Mouse (Mus musculus): ENCODE data around the gene B3gnt3. TPM values are rescaled to one million over a fixed set of nuclear protein-coding genes. Genes with fewer than 3 reads are reported as not detected.
A peak's percentile ranks its signal among the peaks of the same experiment; 100 is the strongest.

The B3gnt3 gene
- polyA plus RNA-seq, 1 experiment from 2014 or later = 3.7 TPM

GRCm38 (mm10) chr8:71728240-71728785, 26.7 kb upstream of the B3gnt3 start:
- Histone ChIP-seq H3K36me3 (no peaks in the 10 kb centered on the region), H3K27ac (no peak overlapping the region), H3K4me3 (replicated peaks) (peak overlapping the region; percentile 32), H3K9ac (peak overlapping the region; percentile 36; the same call in 1 of the 2 replicates), H3K4me1 (replicated peaks) (peaks cover 38% of the 10 kb centered on the region), H3K27me3 (peaks cover 38% of the 10 kb centered on the region), H3K9me3 (replicated peaks) (no peaks in the 10 kb centered on the region), H3K4me2 (peak overlapping the region; percentile 60)
- no peak for DNase-seq
- ATAC-seq (ENCODE audit: low read depth) = peak; percentile 41; the same call in 1 of the 2 replicates
- 5% methylated on average over 20 of the region's 21 CpGs for WGBS (ENCODE audit: insufficient replicate concordance)

- 1% methylated on average over 50 of the region's 54 CpGs for WGBS (ENCODE audit: insufficient replicate concordance)
- ATAC-seq (ENCODE audit: low read depth) = peak; percentile 82
- H3K4me1 ChIP-seq (replicated peaks) = peaks cover 56% of the 10 kb centered on the region
- H3K9me3 ChIP-seq (replicated peaks) = no peaks in the 10 kb centered on the region
- peaks cover 34% of the 10 kb centered on the region for H3K27me3 ChIP-seq
- peak within 1 kb of the TSS; percentile 76 for H3K4me3 ChIP-seq (replicated peaks)
- H3K36me3 ChIP-seq = 0 out of 2 replicates have a peak, but pooled peaks cover 5% of the 10 kb centered on the region
- peak within 1 kb of the TSS; percentile 82 for H3K9ac ChIP-seq
- DNase-seq = peak; percentile 82
- H3K4me2 ChIP-seq = peak within 1 kb of the TSS; percentile 99
- H3K27ac ChIP-seq = peak within 1 kb of the TSS; percentile 39; the same call in 1 of the 2 replicates
Measured at GRCm38 (mm10) chr8:71725122-71725924, 23.7 kb upstream of the B3gnt3 start, which contains the start of gene Fcho1. TSS of gene Fcho1 (minus strand) at chr8:71725716.

- H3K4me2 ChIP-seq = peak overlapping the region; percentile 99
- peaks cover 30% of the 10 kb centered on the region for H3K27me3 ChIP-seq
- 56% methylated on average over 4 of the region's 4 CpGs for WGBS (ENCODE audit: insufficient replicate concordance)
- no peak overlapping the region for H3K9ac ChIP-seq
- DNase-seq = no peak
- 0 out of 2 replicates have a peak overlapping the region, but pooled peaks have one; percentile 76 for H3K27ac ChIP-seq
- H3K9me3 ChIP-seq (replicated peaks) = no peaks in the 10 kb centered on the region
- no peak for ATAC-seq (ENCODE audit: low read depth)
- 0 out of 2 replicates have a peak, but pooled peaks cover 5% of the 10 kb centered on the region for H3K36me3 ChIP-seq
- peak overlapping the region; percentile 76 for H3K4me3 ChIP-seq (replicated peaks)
- H3K4me1 ChIP-seq (replicated peaks) = peaks cover 58% of the 10 kb centered on the region
Measured at GRCm38 (mm10) chr8:71724389-71724788, 22.8 kb upstream of the B3gnt3 start.

- Histone ChIP-seq H3K4me3 (replicated peaks) (peak overlapping the region; percentile 61), H3K27ac (peak overlapping the region; percentile 76)
- WGBS (ENCODE audit: insufficient replicate concordance) = 15% methylated on average over 14 of the region's 14 CpGs
Measured at GRCm38 (mm10) chr8:71723047-71723551, 21.5 kb upstream of the B3gnt3 start.

GRCm38 (mm10) chr8:71719928-71720457, 18.4 kb upstream of the B3gnt3 start:
- Histone ChIP-seq H3K9me3 (replicated peaks) (no peaks in the 10 kb centered on the region), H3K4me1 (replicated peaks) (peaks cover 46% of the 10 kb centered on the region), H3K27ac (no peak overlapping the region), H3K27me3 (peaks cover 6% of the 10 kb centered on the region), H3K4me2 (no peak overlapping the region), H3K4me3 (replicated peaks) (no peak overlapping the region), H3K36me3 (peaks cover 30% of the 10 kb centered on the region), H3K9ac (no peak overlapping the region)
- ATAC-seq (ENCODE audit: low read depth) (no peak), DNase-seq (no peak)
- 47% methylated on average over 7 of the region's 7 CpGs for WGBS (ENCODE audit: insufficient replicate concordance)

More at GRCm38 (mm10) chr8:71723047-71723551, 21.5 kb upstream of the B3gnt3 start:
- Histone ChIP-seq H3K9ac (peak overlapping the region; percentile 74), H3K36me3 (peaks cover 6% of the 10 kb centered on the region; the same call in 1 of the 2 replicates), H3K27me3 (peaks cover 22% of the 10 kb centered on the region), H3K4me1 (replicated peaks) (peaks cover 59% of the 10 kb centered on the region), H3K4me2 (peak overlapping the region; percentile 99), H3K9me3 (replicated peaks) (no peaks in the 10 kb centered on the region)
- DNase-seq = peak; percentile 73
- ATAC-seq (ENCODE audit: low read depth) = peak; percentile 86

GRCm38 (mm10) chr8:71719218-71719617, 17.6 kb upstream of the B3gnt3 start:
- H3K4me2 ChIP-seq = no peak overlapping the region
- no peak for DNase-seq

GRCm38 (mm10) chr8:71718252-71718651, 16.7 kb upstream of the B3gnt3 start:
- ATAC-seq (ENCODE audit: low read depth) (no peak), DNase-seq (no peak)
- no peaks in the 10 kb centered on the region for H3K9me3 ChIP-seq (replicated peaks)
- WGBS (ENCODE audit: insufficient replicate concordance) = 51% methylated on average over 3 of the region's 3 CpGs
- H3K27me3 ChIP-seq = peaks cover 3% of the 10 kb centered on the region; the same call in 1 of the 2 replicates
- no peak overlapping the region for H3K4me3 ChIP-seq (replicated peaks)
- H3K27ac ChIP-seq = no peak overlapping the region
- H3K4me1 ChIP-seq (replicated peaks) = peaks cover 29% of the 10 kb centered on the region
- H3K36me3 ChIP-seq = peaks cover 39% of the 10 kb centered on the region
- H3K4me2 ChIP-seq = no peak overlapping the region
- H3K9ac ChIP-seq = no peak overlapping the region

More at GRCm38 (mm10) chr8:71719218-71719617, 17.6 kb upstream of the B3gnt3 start:
- H3K9ac ChIP-seq = no peak overlapping the region
- H3K36me3 ChIP-seq = peaks cover 36% of the 10 kb centered on the region
- H3K9me3 ChIP-seq (replicated peaks) = no peaks in the 10 kb centered on the region
- ATAC-seq (ENCODE audit: low read depth) = no peak
- 53% methylated on average over 4 of the region's 4 CpGs for WGBS (ENCODE audit: insufficient replicate concordance)
- peaks cover 38% of the 10 kb centered on the region for H3K4me1 ChIP-seq (replicated peaks)
- H3K4me3 ChIP-seq (replicated peaks) = no peak overlapping the region
- H3K27me3 ChIP-seq = peaks cover 3% of the 10 kb centered on the region; the same call in 1 of the 2 replicates
- no peak overlapping the region for H3K27ac ChIP-seq

GRCm38 (mm10) chr8:71717096-71717495, 15.5 kb upstream of the B3gnt3 start:
- DNase-seq (no peak), ATAC-seq (ENCODE audit: low read depth) (no peak)
- peaks cover under 1% of the 10 kb centered on the region; the same call in 1 of the 2 replicates for H3K27me3 ChIP-seq
- no peak overlapping the region for H3K4me3 ChIP-seq (replicated peaks)
- peaks cover 42% of the 10 kb centered on the region for H3K36me3 ChIP-seq
- 74% methylated on average over 12 of the region's 12 CpGs for WGBS (ENCODE audit: insufficient replicate concordance)
- peaks cover 17% of the 10 kb centered on the region for H3K4me1 ChIP-seq (replicated peaks)
- no peak overlapping the region for H3K4me2 ChIP-seq
- H3K9ac ChIP-seq = no peak overlapping the region
- H3K27ac ChIP-seq = no peak overlapping the region
- H3K9me3 ChIP-seq (replicated peaks) = no peaks in the 10 kb centered on the region

- ATAC-seq (ENCODE audit: low read depth) (no peak), DNase-seq (no peak)
- Histone ChIP-seq H3K9ac (no peak overlapping the region), H3K4me2 (no peak overlapping the region), H3K4me3 (replicated peaks) (no peak overlapping the region), H3K36me3 (peaks cover 41% of the 10 kb centered on the region), H3K9me3 (replicated peaks) (no peaks in the 10 kb centered on the region), H3K4me1 (replicated peaks) (peaks cover 12% of the 10 kb centered on the region), H3K27ac (no peak overlapping the region), H3K27me3 (no peaks in the 10 kb centered on the region)
- 83% methylated on average over 13 of the region's 13 CpGs for WGBS (ENCODE audit: insufficient replicate concordance)
Measured at GRCm38 (mm10) chr8:71716561-71717053, 15.0 kb upstream of the B3gnt3 start.

GRCm38 (mm10) chr8:71715531-71715930, 13.9 kb upstream of the B3gnt3 start:
- DNase-seq = no peak
- Histone ChIP-seq H3K9me3 (replicated peaks) (no peaks in the 10 kb centered on the region), H3K36me3 (peaks cover 39% of the 10 kb centered on the region), H3K4me2 (no peak overlapping the region), H3K27ac (no peak overlapping the region), H3K27me3 (no peaks in the 10 kb centered on the region), H3K9ac (no peak overlapping the region), H3K4me3 (replicated peaks) (no peak overlapping the region), H3K4me1 (replicated peaks) (peaks cover 11% of the 10 kb centered on the region)
- no peak for ATAC-seq (ENCODE audit: low read depth)
- WGBS (ENCODE audit: insufficient replicate concordance) = 55% methylated on average over 8 of the region's 8 CpGs

- no peaks in the 10 kb centered on the region for H3K9me3 ChIP-seq (replicated peaks)
- peaks cover 36% of the 10 kb centered on the region for H3K36me3 ChIP-seq
Measured at GRCm38 (mm10) chr8:71711574-71711973, 10.0 kb upstream of the B3gnt3 start.

More at GRCm38 (mm10) chr8:71711574-71711973, 10.0 kb upstream of the B3gnt3 start:
- 80% methylated on average over 2 of the region's 2 CpGs for WGBS (ENCODE audit: insufficient replicate concordance)
- H3K4me3 ChIP-seq (replicated peaks) = no peak overlapping the region
- H3K27ac ChIP-seq = no peak overlapping the region
- peaks cover 14% of the 10 kb centered on the region for H3K27me3 ChIP-seq
- no peak for ATAC-seq (ENCODE audit: low read depth)
- H3K4me2 ChIP-seq = no peak overlapping the region
- no peak for DNase-seq
- no peak overlapping the region for H3K9ac ChIP-seq
- H3K4me1 ChIP-seq (replicated peaks) = peaks cover 16% of the 10 kb centered on the region

Measured in liver, embryonic 13.5 days (tissue).